Comparison of ENCODE assay signal across 20 mouse cellular contexts in the genomic region with DNA sequence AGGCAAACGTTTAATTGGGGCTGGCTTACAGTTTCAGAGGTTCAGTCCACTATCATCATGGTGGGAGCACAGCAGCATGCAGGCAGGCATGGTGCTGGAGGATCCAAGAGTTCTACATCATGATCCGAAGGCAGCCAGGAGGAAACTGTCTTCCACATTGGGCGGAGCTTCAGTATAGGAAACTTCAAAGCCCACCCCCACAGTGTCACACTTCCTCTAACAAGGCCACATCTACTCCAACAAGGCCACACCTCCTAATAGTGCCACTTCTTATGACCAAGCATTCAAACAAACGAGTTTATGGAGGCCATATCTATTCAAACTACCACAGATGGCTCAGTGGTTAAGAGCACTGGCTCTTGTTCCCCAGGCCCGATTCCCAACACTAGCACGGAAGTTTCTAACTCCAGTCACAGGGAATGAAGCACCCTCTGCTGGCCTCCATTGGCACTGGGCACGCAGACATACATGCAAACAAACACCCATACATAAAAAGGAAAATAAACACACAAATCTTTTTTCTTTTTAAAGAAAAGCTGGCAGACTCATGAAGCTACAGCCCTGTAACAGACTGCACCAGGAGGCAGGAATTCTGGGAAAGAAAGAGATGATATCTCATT. TPM values are rescaled to one million over a fixed set of nuclear protein-coding genes. Genes with fewer than 3 reads are reported as not detected.
A peak's percentile ranks its signal among the peaks of the same experiment; 100 is the strongest.
DNase-seq lines count a peak whose midpoint lies in the region; ATAC-seq and TF ChIP-seq lines count a peak whose summit lies in the region.
"Had no signal": no experiment of that assay in that cellular context is flagged by ENCODE, and none has a peak within 500 bp of the region (broad histone marks: within the 10 kb centered on the region; RNA-seq: fewer than 3 reads in every experiment).

No protein-coding gene starts in this region.

- no peak for ATAC-seq in liver, embryonic 11.5 days (replicated peaks; ENCODE audit: low FRiP score)
- ATAC-seq in midbrain, postnatal 0 days (ENCODE audit: low FRiP score): no peak
- ATAC-seq in midbrain, embryonic 15.5 days (replicated peaks): no peak
- ATAC-seq in stomach, postnatal 0 days (ENCODE audit: low FRiP score, low TSS enrichment): no peak

- TF ChIP-seq CTCF in gastrocnemius, adult 2 months (IDR thresholded peaks at IDR 0.05): 0 out of 2 replicates have a peak, but pooled peaks have one; percentile 6
- peak; percentile 10; the same call in 1 of the 2 replicates for TF ChIP-seq CTCF in liver, adult 2 months (IDR thresholded peaks at IDR 0.05; ENCODE audit: low read depth, low read length)
- peak; percentile 43 for TF ChIP-seq CTCF in midbrain, postnatal 0 days (IDR thresholded peaks at IDR 0.05)
- peak; percentile 29; the same call in 1 of the 2 replicates for TF ChIP-seq CTCF in stomach, postnatal 0 days (IDR thresholded peaks at IDR 0.05; ENCODE audit: low read depth)

- H3K4me2 ChIP-seq in liver, embryonic 11.5 days: no peak overlapping the region
- no peak overlapping the region for H3K4me2 ChIP-seq in midbrain, postnatal 0 days (ENCODE audit: low read depth, low read length, poor library complexity, severe bottlenecking)
- no peak overlapping the region for H3K4me2 ChIP-seq in midbrain, embryonic 15.5 days
- no peak overlapping the region for H3K4me2 ChIP-seq in stomach, postnatal 0 days (replicated peaks; ENCODE audit: low read depth)
- H3K4me2 ChIP-seq: forebrain, embryonic 12.5 days; heart, embryonic 13.5 days; kidney, embryonic 15.5 days; lung, embryonic 15.5 days; neural tube, embryonic 13.5 days had no signal

- H3K9me3 ChIP-seq in liver, embryonic 11.5 days (ENCODE audit: control insufficient read depth, low read length): no peaks in the 10 kb centered on the region
- H3K9me3 ChIP-seq in midbrain, postnatal 0 days (ENCODE audit: low read length): no peaks in the 10 kb centered on the region
- no peaks in the 10 kb centered on the region for H3K9me3 ChIP-seq in midbrain, embryonic 15.5 days
- no peaks in the 10 kb centered on the region for H3K9me3 ChIP-seq in stomach, postnatal 0 days (ENCODE audit: control insufficient read depth, low read length)
- H3K9me3 ChIP-seq: forebrain, embryonic 12.5 days; heart, embryonic 13.5 days; kidney, embryonic 15.5 days; lung, embryonic 15.5 days; neural tube, embryonic 13.5 days had no signal

- H3K36me3 ChIP-seq in liver, adult 2 months (ENCODE audit: control insufficient read depth, insufficient read depth, low read length): no peaks in the 10 kb centered on the region
- H3K36me3 ChIP-seq in liver, embryonic 11.5 days (ENCODE audit: control insufficient read depth, insufficient read depth, low read length): no peaks in the 10 kb centered on the region
- H3K36me3 ChIP-seq in midbrain, postnatal 0 days (ENCODE audit: insufficient read depth, low read length): no peaks in the 10 kb centered on the region
- H3K36me3 ChIP-seq in midbrain, embryonic 15.5 days (replicated peaks): no peaks in the 10 kb centered on the region
- no peaks in the 10 kb centered on the region for H3K36me3 ChIP-seq in stomach, postnatal 0 days (ENCODE audit: control insufficient read depth, insufficient read depth, low read length)
- H3K36me3 ChIP-seq: forebrain, embryonic 12.5 days; lung, embryonic 15.5 days had no signal

- no peak overlapping the region for H3K4me3 ChIP-seq in gastrocnemius, adult 2 months
- H3K4me3 ChIP-seq in liver, adult 2 months (ENCODE audit: insufficient read depth, low read depth, low read length): no peak overlapping the region
- H3K4me3 ChIP-seq in liver, embryonic 11.5 days (ENCODE audit: low read depth, low read length): no peak overlapping the region
- H3K4me3 ChIP-seq in midbrain, postnatal 0 days (ENCODE audit: low read depth, low read length): no peak overlapping the region
- H3K4me3 ChIP-seq in midbrain, embryonic 15.5 days: no peak overlapping the region
- no peak overlapping the region for H3K4me3 ChIP-seq in stomach, postnatal 0 days (ENCODE audit: low read depth, low read length)
- H3K4me3 ChIP-seq: forebrain, embryonic 12.5 days; heart, embryonic 13.5 days; kidney, embryonic 15.5 days; lung, embryonic 15.5 days; neural tube, embryonic 13.5 days had no signal

- H3K4me1 ChIP-seq in liver, adult 2 months (ENCODE audit: control insufficient read depth, insufficient read depth, low read length): peaks cover 27% of the 10 kb centered on the region
- H3K4me1 ChIP-seq in liver, embryonic 11.5 days (replicated peaks; ENCODE audit: control insufficient read depth, insufficient read depth, low read length): peaks cover 31% of the 10 kb centered on the region
- no peaks in the 10 kb centered on the region for H3K4me1 ChIP-seq in midbrain, postnatal 0 days (ENCODE audit: insufficient read depth, low read length)
- no peaks in the 10 kb centered on the region for H3K4me1 ChIP-seq in midbrain, embryonic 15.5 days
- no peaks in the 10 kb centered on the region for H3K4me1 ChIP-seq in stomach, postnatal 0 days (replicated peaks; ENCODE audit: control insufficient read depth, insufficient read depth)
- H3K4me1 ChIP-seq: kidney, embryonic 15.5 days had no signal

- no peak overlapping the region for H3K27ac ChIP-seq in gastrocnemius, adult 2 months
- 0 out of 2 replicates have a peak overlapping the region, but pooled peaks have one; percentile 2 for H3K27ac ChIP-seq in liver, adult 2 months (replicated peaks; ENCODE audit: insufficient read depth, low read depth, low read length)
- H3K27ac ChIP-seq in liver, embryonic 11.5 days (ENCODE audit: low read depth, low read length): no peak overlapping the region
- H3K27ac ChIP-seq in midbrain, postnatal 0 days (ENCODE audit: low read depth, low read length): no peak overlapping the region
- no peak overlapping the region for H3K27ac ChIP-seq in midbrain, embryonic 15.5 days
- H3K27ac ChIP-seq in stomach, postnatal 0 days (replicated peaks): no peak overlapping the region
- H3K27ac ChIP-seq: forebrain, embryonic 12.5 days; heart, embryonic 13.5 days; kidney, embryonic 15.5 days; lung, embryonic 15.5 days; neural tube, embryonic 13.5 days had no signal

- peak; percentile 12 for DNase-seq in gastrocnemius, adult 2 months
- no peak for DNase-seq in gastrocnemius, postnatal 25 days
- no peak for DNase-seq in liver, adult 2 months (ENCODE audit: extremely low read depth, low read depth, low spot score)
- no peak for DNase-seq in liver, embryonic 11.5 days (ENCODE audit: low spot score)
- DNase-seq in midbrain, postnatal 0 days (ENCODE audit: low spot score): no peak
- DNase-seq in stomach, postnatal 0 days (ENCODE audit: low spot score): no peak
- no peak for DNase-seq in urinary bladder, postnatal 14 days (ENCODE audit: low spot score)
- DNase-seq: adrenal gland, adult 2 months; B cell, adult 2 months; cerebellum, adult 8-10 months; heart, postnatal 36 days; right cerebral cortex, postnatal 25 days; thymus, postnatal 25 days had no signal

- no peak overlapping the region for H3K9ac ChIP-seq in liver, adult 2 months (ENCODE audit: low read depth, low read length)
- no peak overlapping the region for H3K9ac ChIP-seq in liver, embryonic 11.5 days (ENCODE audit: low read depth, low read length)
- no peak overlapping the region for H3K9ac ChIP-seq in midbrain, postnatal 0 days (replicated peaks; ENCODE audit: low read length, poor library complexity, severe bottlenecking)
- no peak overlapping the region for H3K9ac ChIP-seq in midbrain, embryonic 15.5 days
- H3K9ac ChIP-seq in stomach, postnatal 0 days (ENCODE audit: low read length): no peak overlapping the region
- H3K9ac ChIP-seq: forebrain, embryonic 12.5 days; heart, embryonic 13.5 days; kidney, embryonic 15.5 days; lung, embryonic 15.5 days; neural tube, embryonic 13.5 days had no signal

- no peaks in the 10 kb centered on the region for H3K27me3 ChIP-seq in liver, adult 2 months (ENCODE audit: control insufficient read depth, insufficient read depth, low read length)
- H3K27me3 ChIP-seq in liver, embryonic 11.5 days (replicated peaks; ENCODE audit: control insufficient read depth, insufficient read depth, low read length): peaks cover 3% of the 10 kb centered on the region; the same call in 1 of the 2 replicates
- no peaks in the 10 kb centered on the region for H3K27me3 ChIP-seq in midbrain, postnatal 0 days (ENCODE audit: insufficient read depth, low read length)
- no peaks in the 10 kb centered on the region for H3K27me3 ChIP-seq in midbrain, embryonic 15.5 days (replicated peaks)
- H3K27me3 ChIP-seq in stomach, postnatal 0 days (ENCODE audit: control insufficient read depth, insufficient read depth, low read length): no peaks in the 10 kb centered on the region
- H3K27me3 ChIP-seq: forebrain, embryonic 12.5 days; kidney, embryonic 15.5 days; lung, embryonic 15.5 days; neural tube, embryonic 13.5 days had no signal

- H3K79me2 ChIP-seq in liver, adult 2 months (ENCODE audit: control insufficient read depth, insufficient read depth, low read length): no peaks in the 10 kb centered on the region

- WGBS in liver, adult 2 months: 65% methylated on average over 7 of the region's 7 CpGs
- WGBS in liver, embryonic 11.5 days: 64% methylated on average over 7 of the region's 7 CpGs
- WGBS in midbrain, postnatal 0 days: 66% methylated on average over 7 of the region's 7 CpGs
- WGBS in midbrain, embryonic 15.5 days: 68% methylated on average over 7 of the region's 7 CpGs
- WGBS in stomach, postnatal 0 days: 74% methylated on average over 7 of the region's 7 CpGs

- TF ChIP-seq EP300 in stomach, postnatal 0 days (optimal IDR thresholded peaks at IDR 0.05): no peak

- TF ChIP-seq POLR2A in liver, adult 2 months (IDR thresholded peaks at IDR 0.05; ENCODE audit: extremely low read depth, insufficient read depth, low read length): no peak

- intact Hi-C loops in gastrocnemius, adult 2 months (cut with DNase I): no loop called here

RNA-seq across cellular contexts. Expression of a gene that starts 13.1 kb away (rescaled TPM):
- total RNA-seq in gastrocnemius, adult 2 months (2021): 1 to 10 TPM; 4.9 to 5.1 TPM
- 1 to 10 TPM; 5.1 to 5.6 TPM for total RNA-seq in gastrocnemius, postnatal 25 days (2021)
- total RNA-seq in liver, adult 2 months (2014; rRNA removed): 3.0 and 3.9 TPM in 2 replicates
- polyA plus RNA-seq in liver, adult 2 months (2012; rRNA removed): 26.0 and 30.7 TPM in 2 replicates
- polyA plus RNA-seq in liver, embryonic 11.5 days (2014; fragmentation: Nextera tagmentation; extraction: Ambion mirVana): 26.8 and 27.4 TPM in 2 replicates
- total RNA-seq in midbrain, postnatal 0 days (2014; rRNA removed): 8.9 and 18.6 TPM in 2 replicates
- 16.8 and 18.8 TPM in 2 replicates for polyA plus RNA-seq in midbrain, postnatal 0 days (2015; fragmentation: Nextera tagmentation; extraction: Ambion mirVana)
- 14.4 and 17.4 TPM in 2 replicates for polyA plus RNA-seq in midbrain, embryonic 15.5 days (2015; fragmentation: Nextera tagmentation; extraction: Ambion mirVana)
- polyA plus RNA-seq in stomach, postnatal 0 days (2015; fragmentation: Nextera tagmentation; extraction: Ambion mirVana): 35.8 and 41.7 TPM in 2 replicates

RNA-seq across cellular contexts. Expression of a gene that starts 13.4 kb away (rescaled TPM):
- 10 to 100 TPM; 12.5 to 26.8 TPM for total RNA-seq in gastrocnemius, adult 2 months (2021)
- 10 to 100 TPM; 11.9 to 19.8 TPM for total RNA-seq in gastrocnemius, postnatal 25 days (2021)
- 20.5 and 22.4 TPM in 2 replicates for total RNA-seq in liver, adult 2 months (2014; rRNA removed)
- 17.1 and 21.9 TPM in 2 replicates for polyA plus RNA-seq in liver, adult 2 months (2012; rRNA removed)
- 20.6 and 22.5 TPM in 2 replicates for polyA plus RNA-seq in liver, embryonic 11.5 days (2014; fragmentation: Nextera tagmentation; extraction: Ambion mirVana)
- 41.9 and 48.4 TPM in 2 replicates for total RNA-seq in midbrain, postnatal 0 days (2014; rRNA removed)
- 50.6 and 55.2 TPM in 2 replicates for polyA plus RNA-seq in midbrain, postnatal 0 days (2015; fragmentation: Nextera tagmentation; extraction: Ambion mirVana)
- polyA plus RNA-seq in midbrain, embryonic 15.5 days (2015; fragmentation: Nextera tagmentation; extraction: Ambion mirVana): 47.5 and 49.0 TPM in 2 replicates
- 14.8 and 17.3 TPM in 2 replicates for polyA plus RNA-seq in stomach, postnatal 0 days (2015; fragmentation: Nextera tagmentation; extraction: Ambion mirVana)

RNA-seq across cellular contexts. Expression of a gene that starts 46.2 kb away (rescaled TPM):
- total RNA-seq in gastrocnemius, adult 2 months (2021): 1 to 10 TPM; 3.0 to 3.9 TPM
- 1 to 10 TPM; 7.9 to 9.2 TPM for total RNA-seq in gastrocnemius, postnatal 25 days (2021)
- total RNA-seq in liver, adult 2 months (2014; rRNA removed): 0.65 and 1.0 TPM in 2 replicates
- polyA plus RNA-seq in liver, adult 2 months (2012; rRNA removed): 1.3 and 1.6 TPM in 2 replicates
- polyA plus RNA-seq in liver, embryonic 11.5 days (2014; fragmentation: Nextera tagmentation; extraction: Ambion mirVana): 4.9 and 6.3 TPM in 2 replicates
- total RNA-seq in midbrain, postnatal 0 days (2014; rRNA removed): 286 and 357 TPM in 2 replicates
- polyA plus RNA-seq in midbrain, postnatal 0 days (2015; fragmentation: Nextera tagmentation; extraction: Ambion mirVana): 176 and 178 TPM in 2 replicates
- 155 and 165 TPM in 2 replicates for polyA plus RNA-seq in midbrain, embryonic 15.5 days (2015; fragmentation: Nextera tagmentation; extraction: Ambion mirVana)
- polyA plus RNA-seq in stomach, postnatal 0 days (2015; fragmentation: Nextera tagmentation; extraction: Ambion mirVana): 10.3 and 12.5 TPM in 2 replicates
- total RNA-seq: megakaryocyte-erythroid progenitor cell, adult 5-6 weeks had no signal

Comparison
In these comparisons a context has a peak if more than half of its experiments do, and no peak if none do; other contexts are left out.
1. RNA of a gene that starts 46.2 kb away (polyA plus RNA-seq): 176 to 178 TPM in midbrain, postnatal 0 days and 155 to 165 TPM in midbrain, embryonic 15.5 days; 10.3 to 12.5 TPM in stomach, postnatal 0 days, 4.9 to 6.3 TPM in liver, embryonic 11.5 days and 1.3 to 1.6 TPM in liver, adult 2 months; every median in the first group is over 10 times any median in the second.
2. Peak in every context shown above with its lines, with median percentiles within 50 percentile points of each other: CTCF ChIP-seq.